Mouse (Mus musculus) CH12.LX (cell line): ENCODE measurements around the gene Apobr. TPM values are rescaled to one million over a fixed set of nuclear protein-coding genes. Genes with fewer than 3 reads are reported as not detected.
A peak's percentile ranks its signal among the peaks of the same experiment; 100 is the strongest.

ENCODE experiments used
- DNase-seq: peaks from one replicate; pipeline ENCODE4 v3.0.0-alpha.2; 2013; ENCODE audit errors: extremely low read depth
- H3K27ac ChIP-seq: 2 replicates; pipeline ENCODE4 v1.5.1; 2012; ENCODE audit warnings: low read depth, mild to moderate bottlenecking, control low read depth, moderate library complexity; ENCODE audit not compliant: insufficient read depth
- H3K27me3 ChIP-seq: replicated peaks from 2 replicates; pipeline ENCODE3; 2012; ENCODE audit warnings: inconsistent platforms
- H3K36me3 ChIP-seq, 2 experiments: replicated peaks in 1 of 2; 2 replicates each; pipeline versions ENCODE3 to v1.6.1; 2012; ENCODE audit warnings: inconsistent platforms in 1 of 2, low read length in 1 of 2, mild to moderate bottlenecking in 1 of 2, mixed read lengths in 1 of 2, moderate library complexity in 1 of 2; ENCODE audit not compliant: control insufficient read depth in 1 of 2, insufficient read depth in 1 of 2
- H3K4me1 ChIP-seq, 2 experiments: 2 replicates each; pipeline ENCODE4 v1.6.1; 2012; ENCODE audit warnings: inconsistent platforms in 1 of 2, moderate library complexity in 1 of 2; ENCODE audit not compliant: insufficient read depth in 2 of 2, control insufficient read depth in 1 of 2
- H3K4me2 ChIP-seq: 2 replicates; pipeline ENCODE4 v1.6.1; 2012; ENCODE audit warnings: low read depth, mild to moderate bottlenecking, control low read depth; ENCODE audit not compliant: poor library complexity, insufficient read depth, severe bottlenecking
- H3K4me3 ChIP-seq, 3 experiments: fragments of 150-350 bp in 1 of 3; sonication (generic) in 1 of 3; replicated peaks in 1 of 3; 2 replicates each; pipeline versions ENCODE3 to v1.5.1; 2011 to 2012; ENCODE audit warnings: low read depth in 2 of 3, low read length in 2 of 3, mild to moderate bottlenecking in 2 of 3, moderate library complexity in 2 of 3, control low read depth in 1 of 3, improper control_type of control experiment in 1 of 3, inconsistent platforms in 1 of 3, mixed read lengths in 1 of 3; ENCODE audit not compliant: poor library complexity in 1 of 3
- H3K79me2 ChIP-seq: replicated peaks from 2 replicates; pipeline ENCODE4 v1.6.1; 2012; ENCODE audit warnings: mild to moderate bottlenecking, moderate library complexity; ENCODE audit not compliant: control insufficient read depth, poor library complexity, insufficient read depth, severe bottlenecking; ENCODE audit errors: extremely low read depth
- H3K9ac ChIP-seq: 2 replicates; pipeline ENCODE4 v1.6.1; 2012; ENCODE audit warnings: low read depth, mild to moderate bottlenecking, control low read depth, moderate library complexity; ENCODE audit not compliant: insufficient read depth
- H3K9me3 ChIP-seq: replicated peaks from 2 replicates; pipeline ENCODE3; 2012; ENCODE audit warnings: low read length, inconsistent platforms, mixed read lengths
- CHD1 ChIP-seq: IDR thresholded peaks from 2 replicates; pipeline ENCODE4 v1.6.1; 2012; ENCODE audit warnings: low read depth, low read length, improper control_type of control experiment, inconsistent platforms
- CHD2 ChIP-seq: IDR thresholded peaks from 2 replicates; pipeline ENCODE4 v1.6.1; 2011; ENCODE audit warnings: low read length, improper control_type of control experiment
- GABPA ChIP-seq: IDR thresholded peaks from 2 replicates; pipeline ENCODE4 v1.6.1; 2012; ENCODE audit warnings: low read depth, low read length, improper control_type of control experiment, inconsistent platforms; ENCODE audit not compliant: insufficient replicate concordance
- JUND ChIP-seq: conservative IDR thresholded peaks from 2 replicates; pipeline ENCODE4 v1.6.1; 2011; ENCODE audit warnings: low read depth, low read length, improper control_type of control experiment
- KAT2A ChIP-seq: IDR thresholded peaks from 2 replicates; pipeline ENCODE4 v1.6.1; 2012; ENCODE audit warnings: low read length, improper control_type of control experiment, inconsistent platforms; ENCODE audit not compliant: insufficient replicate concordance
- MAFK ChIP-seq: IDR thresholded peaks from 2 replicates; pipeline ENCODE4 v1.6.1; 2011; ENCODE audit warnings: low read length, improper control_type of control experiment; ENCODE audit not compliant: insufficient replicate concordance
- MYC ChIP-seq: IDR thresholded peaks from 2 replicates; pipeline ENCODE4 v1.6.1; 2011; ENCODE audit warnings: low read depth, mild to moderate bottlenecking, improper control_type of control experiment, low read length
- NELFE ChIP-seq: IDR thresholded peaks from 2 replicates; pipeline ENCODE4 v1.6.1; 2011; ENCODE audit warnings: low read depth, low read length, improper control_type of control experiment
- USF1 ChIP-seq: IDR thresholded peaks from 2 replicates; pipeline ENCODE4 v1.6.1; 2014; ENCODE audit warnings: low read depth, mild to moderate bottlenecking, inconsistent platforms, low read length, improper control_type of control experiment
- ZKSCAN1 ChIP-seq: IDR thresholded peaks from 2 replicates; pipeline ENCODE4 v1.6.1; 2012; ENCODE audit warnings: low read depth, inconsistent platforms, low read length, improper control_type of control experiment, borderline replicate concordance
- ZNF384 ChIP-seq: IDR thresholded peaks from 2 replicates; pipeline ENCODE4 v1.6.1; 2012; ENCODE audit warnings: low read depth, low read length, improper control_type of control experiment, inconsistent platforms
- dilution Hi-C: fragments of 300-500 bp; cut with MboI; formaldehyde crosslinking; loops from 2 replicates; pipeline ENCODE4 v1.14.3; 2020; ENCODE audit warnings: low sequenced_read_pairs; ENCODE audit not compliant: extremely low pct_unique_long_range_greater_than_20kb, extremely low pct_ligation_motif_present
- in situ Hi-C: fragments of 300-500 bp; cut with MboI; formaldehyde crosslinking; loops from 3 replicates; pipeline ENCODE4 v1.14.3; 2019; ENCODE audit warnings: low sequenced_read_pairs, low pct_ligation_motif_present, low pct_unique_long_range_greater_than_20kb, mixed read lengths
- polyA plus RNA-seq: library from polyadenylated mRNA; unstranded; fragments of >175 nt; gene quantifications from 2 replicates; pipeline ENCODE4 v1.2.1, GENCODE M21; 2012; ENCODE audit warnings: low read depth; ENCODE audit not compliant: insufficient read length
- total RNA-seq, 2 experiments: library from RNA; depleted of rRNA; stranded (reverse); fragments of 300-350 nt in 1 of 2; fragments of >200 nt in 1 of 2; gene quantifications; 2 replicates each; pipeline ENCODE4 v1.2.3; 2012 to 2014

The Apobr gene
- total and polyA plus RNA-seq, 3 experiments = 1.5 to 9.7 (median 1.8) TPM

GRCm38 (mm10) chr7:126625807-126626600, 41.3 kb downstream of the Apobr start:
- peak overlapping the region; percentile 32; the same call in 1 of the 2 replicates for H3K9ac ChIP-seq
- no peaks in the 10 kb centered on the region for H3K27me3 ChIP-seq
- H3K4me1 ChIP-seq = peaks cover 13 to 30% of the 10 kb centered on the region in 2 experiments
- TF ChIP-seq NELFE = peak; percentile 40; the same call in 1 of the 2 replicates
- no peak for TF ChIP-seq ZKSCAN1
- TF ChIP-seq KAT2A = 0 out of 2 replicates have a peak, but pooled peaks have one; percentile 9
- peak; percentile 91 for TF ChIP-seq MAFK
- TF ChIP-seq MYC = no peak
- TF ChIP-seq CHD1 = no peak
- TF ChIP-seq JUND = no peak
- H3K36me3 ChIP-seq = peaks cover 0 to 20% of the 10 kb centered on the region in 2 experiments
- H3K79me2 ChIP-seq = no peaks in the 10 kb centered on the region
- peak overlapping the region in 2 of 3 experiments; percentile 45 to 49 for H3K4me3 ChIP-seq
- H3K4me2 ChIP-seq = peak overlapping the region; percentile 10; the same call in 1 of the 2 replicates
- dilution Hi-C loops (no loop called here), in situ Hi-C loops (no loop called here)
- H3K9me3 ChIP-seq = no peaks in the 10 kb centered on the region
- no peak for DNase-seq
- no peak overlapping the region for H3K27ac ChIP-seq

- in situ Hi-C loops = no loop called here
- Histone ChIP-seq H3K4me1 (peaks cover 13 to 24% of the 10 kb centered on the region in 2 experiments), H3K27ac (no peak overlapping the region), H3K9me3 (no peaks in the 10 kb centered on the region), H3K9ac (no peak overlapping the region), H3K4me2 (no peak overlapping the region), H3K27me3 (no peaks in the 10 kb centered on the region), H3K79me2 (no peaks in the 10 kb centered on the region), H3K36me3 (peaks cover 0 to 5% of the 10 kb centered on the region in 2 experiments), H3K4me3 (no peak overlapping the region)
- TF ChIP-seq CHD2 (no peak), USF1 (no peak), ZNF384 (no peak)
- DNase-seq = no peak
- dilution Hi-C loops = no loop called here
Measured at GRCm38 (mm10) chr7:126628111-126628510, 43.4 kb downstream of the Apobr start.

GRCm38 (mm10) chr7:126629915-126630314, 45.2 kb downstream of the Apobr start:
- Histone ChIP-seq H3K36me3 (no peaks in the 10 kb centered on the region), H3K4me2 (no peak overlapping the region), H3K4me1 (peaks cover 13 to 20% of the 10 kb centered on the region in 2 experiments), H3K79me2 (no peaks in the 10 kb centered on the region; the same call in 1 of the 2 replicates), H3K9ac (no peak overlapping the region), H3K27ac (no peak overlapping the region), H3K27me3 (no peaks in the 10 kb centered on the region), H3K9me3 (no peaks in the 10 kb centered on the region), H3K4me3 (no peak overlapping the region)
- DNase-seq = no peak
- dilution Hi-C loops (no loop called here), in situ Hi-C loops (no loop called here)
- no peak for TF ChIP-seq GABPA
